Mouse (Mus musculus) ES-Bruce4 (cell line): ENCODE measurements around the gene 6030468B19Rik. TPM values are rescaled to one million over a fixed set of nuclear protein-coding genes. Genes with fewer than 3 reads are reported as not detected.
A peak's percentile ranks its signal among the peaks of the same experiment; 100 is the strongest.
"Not testable (repeated sequence)": the region's sequence is repeated elsewhere in the genome, so short reads cannot be mapped to it uniquely, and the experiment has no call there.

ENCODE experiments used
- H3K27ac ChIP-seq: 2 replicates; pipeline ENCODE4 v1.5.1; 2012; ENCODE audit warnings: low read length, inconsistent platforms; ENCODE audit not compliant: insufficient read depth
- H3K27me3 ChIP-seq: 2 replicates; pipeline ENCODE4 v1.6.1; 2012; ENCODE audit warnings: mild to moderate bottlenecking, low read length, inconsistent platforms; ENCODE audit not compliant: control insufficient read depth, poor library complexity, insufficient read depth, severe bottlenecking
- H3K36me3 ChIP-seq: 2 replicates; pipeline ENCODE4 v1.6.1; 2012; ENCODE audit warnings: inconsistent platforms, mild to moderate bottlenecking, low read length, moderate library complexity; ENCODE audit not compliant: control insufficient read depth, poor library complexity, insufficient read depth, severe bottlenecking
- H3K4me1 ChIP-seq: one replicate; pipeline ENCODE4 v1.8.1; 2011; ENCODE audit warnings: low read length; ENCODE audit not compliant: control insufficient read depth, insufficient read depth
- H3K4me3 ChIP-seq: 2 replicates; pipeline ENCODE4 v1.5.1; 2011; ENCODE audit warnings: low read depth, mild to moderate bottlenecking, low read length
- H3K9ac ChIP-seq: 2 replicates; pipeline ENCODE4 v1.6.1; 2012; ENCODE audit warnings: low read depth, mild to moderate bottlenecking, inconsistent platforms; ENCODE audit not compliant: poor library complexity, severe bottlenecking
- H3K9me3 ChIP-seq: replicated peaks from 2 replicates; pipeline ENCODE4 v1.6.1; 2012; ENCODE audit warnings: mild to moderate bottlenecking, low read length, inconsistent platforms; ENCODE audit not compliant: control insufficient read depth, poor library complexity, insufficient read depth, severe bottlenecking
- CTCF ChIP-seq: IDR thresholded peaks from one replicate; pipeline ENCODE4 v1.8.1; 2011; ENCODE audit warnings: low read depth, low read length
- EP300 ChIP-seq: IDR thresholded peaks from 2 replicates; pipeline ENCODE4 v1.6.1; 2011; ENCODE audit warnings: low read depth, low read length; ENCODE audit not compliant: insufficient read depth
- POLR2A ChIP-seq: IDR thresholded peaks from one replicate; pipeline ENCODE4 v1.8.1; 2011; ENCODE audit warnings: low read length; ENCODE audit not compliant: insufficient read depth
- polyA plus RNA-seq: library from polyadenylated mRNA; stranded (reverse); fragments of >200 nt; gene quantifications from 2 replicates; pipeline ENCODE4 v1.2.4, GENCODE M21; 2011; ENCODE audit warnings: low read depth; ENCODE audit not compliant: missing spikeins, insufficient read depth, insufficient read length

The 6030468B19Rik gene
- polyA plus RNA-seq, 1 experiment, result not detected

GRCm38 (mm10) chr11:117832086-117832969 lies 34.9 kb downstream of the 6030468B19Rik start:
- Histone ChIP-seq H3K9ac (no peak overlapping the region), H3K4me3 (peak overlapping the region; percentile 84), H3K9me3 (no peaks in the 10 kb centered on the region), H3K27me3 (no peaks in the 10 kb centered on the region), H3K27ac (no peak overlapping the region), H3K4me1 (no peaks in the 10 kb centered on the region), H3K36me3 (no peaks in the 10 kb centered on the region)
- TF ChIP-seq POLR2A, result no peak
- TF ChIP-seq EP300, result 0 out of 2 replicates have a peak, but pooled peaks have one; percentile 23
- TF ChIP-seq CTCF, result peak; percentile 82

GRCm38 (mm10) chr11:117833509-117833908 lies 36.0 kb downstream of the 6030468B19Rik start:
- H3K4me3 ChIP-seq, H3K9ac ChIP-seq, H3K27ac ChIP-seq, H3K36me3 ChIP-seq, H3K4me1 ChIP-seq, H3K9me3 ChIP-seq, H3K27me3 ChIP-seq: not testable (repeated sequence)

GRCm38 (mm10) chr11:117834086-117834485 lies 36.6 kb downstream of the 6030468B19Rik start:
- Histone ChIP-seq H3K4me3 (no peak overlapping the region), H3K36me3 (no peaks in the 10 kb centered on the region), H3K9ac (no peak overlapping the region), H3K27ac (no peak overlapping the region), H3K4me1 (no peaks in the 10 kb centered on the region), H3K27me3 (no peaks in the 10 kb centered on the region), H3K9me3 (no peaks in the 10 kb centered on the region)
- no peak for TF ChIP-seq CTCF
- TF ChIP-seq EP300, result no peak
- TF ChIP-seq POLR2A, result no peak

- Histone ChIP-seq H3K4me3 (no peak overlapping the region), H3K9ac (no peak overlapping the region)
Measured at GRCm38 (mm10) chr11:117836306-117836705, 38.8 kb downstream of the 6030468B19Rik start.

GRCm38 (mm10) chr11:117838572-117838971 lies 41.1 kb downstream of the 6030468B19Rik start:
- Histone ChIP-seq H3K9ac (no peak overlapping the region), H3K36me3 (no peaks in the 10 kb centered on the region), H3K27me3 (no peaks in the 10 kb centered on the region), H3K27ac (peak overlapping the region; percentile 60), H3K4me1 (peaks cover 2% of the 10 kb centered on the region), H3K4me3 (no peak overlapping the region), H3K9me3 (no peaks in the 10 kb centered on the region)
- TF ChIP-seq POLR2A (no peak), EP300 (0 out of 2 replicates have a peak, but pooled peaks have one; percentile 40)

More at GRCm38 (mm10) chr11:117836306-117836705, 38.8 kb downstream of the 6030468B19Rik start:
- Histone ChIP-seq H3K27me3 (no peaks in the 10 kb centered on the region), H3K36me3 (no peaks in the 10 kb centered on the region), H3K27ac (no peak overlapping the region), H3K4me1 (peaks cover 2% of the 10 kb centered on the region), H3K9me3 (no peaks in the 10 kb centered on the region)
- TF ChIP-seq CTCF (no peak), EP300 (no peak), POLR2A (no peak)

- Histone ChIP-seq H3K36me3 (no peaks in the 10 kb centered on the region), H3K4me3 (no peak overlapping the region), H3K27me3 (no peaks in the 10 kb centered on the region), H3K4me1 (peaks cover 2% of the 10 kb centered on the region), H3K9ac (no peak overlapping the region), H3K9me3 (no peaks in the 10 kb centered on the region), H3K27ac (peak overlapping the region; percentile 60)
- TF ChIP-seq POLR2A, result no peak
- TF ChIP-seq CTCF, result no peak
- no peak for TF ChIP-seq EP300
Measured at GRCm38 (mm10) chr11:117839021-117839420, 41.6 kb downstream of the 6030468B19Rik start.
